Comparison of ENCODE assay signal across 13 mouse cellular contexts in the genomic region with DNA sequence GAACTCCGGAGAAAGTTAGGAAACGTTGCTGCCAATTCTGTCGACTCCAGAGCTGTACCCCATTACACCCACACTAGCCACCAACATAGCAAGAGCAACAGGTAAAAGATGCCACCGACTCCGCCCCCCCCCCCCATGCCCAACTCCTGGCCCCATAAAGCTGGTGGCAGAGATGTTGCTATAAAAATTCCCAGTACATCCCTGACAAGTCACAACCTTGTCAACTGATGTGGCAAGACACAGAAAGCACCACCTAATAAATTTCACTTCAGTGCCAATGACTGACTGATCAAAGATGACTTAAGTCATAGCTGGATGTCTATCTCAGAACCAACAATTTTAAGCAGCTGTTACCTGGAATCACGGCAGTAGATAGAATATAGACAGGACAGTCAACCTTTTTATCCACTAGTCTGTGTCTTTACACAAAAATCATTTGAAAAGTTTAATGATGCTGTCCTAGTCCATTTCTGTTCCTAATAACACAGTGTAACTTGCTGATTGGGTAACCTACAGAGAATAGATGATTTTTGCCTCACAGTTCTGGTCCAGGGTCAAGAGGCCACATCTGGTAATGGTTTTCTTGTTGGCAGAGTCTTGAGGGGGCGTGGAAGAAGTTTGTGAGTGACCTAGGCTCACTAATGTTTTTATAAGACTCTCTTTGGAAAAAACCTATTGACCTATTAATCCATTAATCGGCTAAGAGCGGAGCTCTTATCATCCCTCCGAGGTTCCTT.
DNase-seq lines count a peak whose midpoint lies in the region; ATAC-seq lines count a peak whose summit lies in the region.
"Had no signal": no experiment of that assay in that cellular context is flagged by ENCODE, and none has a peak within 500 bp of the region (broad histone marks: within the 10 kb centered on the region; RNA-seq: fewer than 3 reads in every experiment).

No protein-coding gene starts in this region.

- H3K36me3 ChIP-seq in hindbrain, embryonic 11.5 days (ENCODE audit: control insufficient read depth, insufficient read depth, low read length): no peaks in the 10 kb centered on the region
- H3K36me3 ChIP-seq in hindbrain, embryonic 12.5 days: no peaks in the 10 kb centered on the region
- no peaks in the 10 kb centered on the region for H3K36me3 ChIP-seq in limb, embryonic 12.5 days

- intact Hi-C loops in gastrocnemius, postnatal 14 days (cut with DNase I; ENCODE audit: low total_unique reads): no loop called here

- DNase-seq in gastrocnemius, adult 18-20 months (ENCODE audit: low spot score): peak; percentile 47
- DNase-seq in gastrocnemius, postnatal 14 days: no peak
- peak; percentile 42 for DNase-seq in hindbrain, embryonic 11.5 days (ENCODE audit: low spot score)
- peak; percentile 43 for DNase-seq in skeletal muscle tissue, adult 2 months (ENCODE audit: low read depth, low spot score)
- DNase-seq in frontal cortex, adult 2 months (ENCODE audit: extremely low spot score in 1 of 2, low spot score in 1 of 2): no peak
- DNase-seq in layer of hippocampus, postnatal 25 days (ENCODE audit: extremely low spot score in 1 of 2, low spot score in 1 of 2): no peak
- DNase-seq: adrenal gland, postnatal 25 days; layer of hippocampus, adult 9-11 months; midbrain, embryonic 14.5 days; right cerebral cortex, adult 18-20 months had no signal

- no peak overlapping the region for H3K4me3 ChIP-seq in hindbrain, embryonic 11.5 days (ENCODE audit: low read depth, low read length)
- no peak overlapping the region for H3K4me3 ChIP-seq in hindbrain, embryonic 12.5 days
- no peak overlapping the region for H3K4me3 ChIP-seq in limb, embryonic 12.5 days (replicated peaks)

- H3K9ac ChIP-seq in hindbrain, embryonic 11.5 days (ENCODE audit: low read depth, low read length): no peak overlapping the region
- H3K9ac ChIP-seq in hindbrain, embryonic 12.5 days: no peak overlapping the region
- H3K9ac ChIP-seq in limb, embryonic 12.5 days (replicated peaks): no peak overlapping the region

- H3K27ac ChIP-seq in hindbrain, embryonic 11.5 days (ENCODE audit: low read depth, low read length): no peak overlapping the region
- H3K27ac ChIP-seq in hindbrain, embryonic 12.5 days: no peak overlapping the region
- H3K27ac ChIP-seq in limb, embryonic 12.5 days: no peak overlapping the region
- H3K27ac ChIP-seq: kidney, postnatal 0 days had no signal

- WGBS in hindbrain, embryonic 11.5 days: 65% methylated on average over 10 of the region's 10 CpGs
- 68% methylated on average over 10 of the region's 10 CpGs for WGBS in hindbrain, embryonic 12.5 days
- 8% methylated on average over 10 of the region's 10 CpGs for WGBS in limb, embryonic 12.5 days

- H3K9me3 ChIP-seq in hindbrain, embryonic 11.5 days (ENCODE audit: control insufficient read depth, low read length): no peaks in the 10 kb centered on the region
- H3K9me3 ChIP-seq in hindbrain, embryonic 12.5 days (replicated peaks): no peaks in the 10 kb centered on the region
- H3K9me3 ChIP-seq in limb, embryonic 12.5 days: no peaks in the 10 kb centered on the region

- no peak for ATAC-seq in hindbrain, embryonic 11.5 days (ENCODE audit: low FRiP score)
- ATAC-seq in hindbrain, embryonic 12.5 days (ENCODE audit: low FRiP score): no peak
- no peak for ATAC-seq in limb, embryonic 12.5 days (ENCODE audit: insufficient number of reproducible peaks, insufficient read depth, low FRiP score, low TSS enrichment, low read depth)

- H3K27me3 ChIP-seq in hindbrain, embryonic 11.5 days (ENCODE audit: control insufficient read depth, insufficient read depth, low read length): no peaks in the 10 kb centered on the region
- no peaks in the 10 kb centered on the region for H3K27me3 ChIP-seq in hindbrain, embryonic 12.5 days
- H3K27me3 ChIP-seq in limb, embryonic 12.5 days: no peaks in the 10 kb centered on the region

- H3K4me2 ChIP-seq in hindbrain, embryonic 11.5 days (replicated peaks; ENCODE audit: low read depth, low read length): no peak overlapping the region
- no peak overlapping the region for H3K4me2 ChIP-seq in hindbrain, embryonic 12.5 days (replicated peaks)
- H3K4me2 ChIP-seq in limb, embryonic 12.5 days: peak overlapping the region; percentile 47

- H3K4me1 ChIP-seq in hindbrain, embryonic 11.5 days (replicated peaks; ENCODE audit: control insufficient read depth, insufficient read depth, low read length): no peaks in the 10 kb centered on the region
- H3K4me1 ChIP-seq in hindbrain, embryonic 12.5 days: no peaks in the 10 kb centered on the region
- peaks cover 14% of the 10 kb centered on the region for H3K4me1 ChIP-seq in limb, embryonic 12.5 days (replicated peaks)

Comparison
In these comparisons a context has a peak if more than half of its experiments do, and no peak if none do; other contexts are left out.
1. DNase-seq: peak in gastrocnemius, adult 18-20 months (single experiment), hindbrain, embryonic 11.5 days (single experiment) and skeletal muscle tissue, adult 2 months (single experiment); none in gastrocnemius, postnatal 14 days (single experiment), frontal cortex, adult 2 months (0 of 2) and layer of hippocampus, postnatal 25 days (0 of 2).